Mouse (Mus musculus) natural killer cell, adult 2 months (primary cell): ENCODE data around the gene Gm4737.
"Not testable (repeated sequence)": the region's sequence is repeated elsewhere in the genome, so short reads cannot be mapped to it uniquely, and the experiment has no call there.

Source experiments
- DNase-seq, 2 experiments: peaks; one replicate each; pipeline ENCODE4 v3.0.0; 2022; ENCODE audit warnings: low spot score in 2 of 2

The Gm4737 gene

GRCm38 (mm10) chr16:46154832-46155231, at the start of gene Gm4737:
Gene Gm4737 (minus strand): TSS chr16:46155077.
- not testable (repeated sequence) for DNase-seq

- no peak for DNase-seq
These were observed 40.9 kb upstream of the Gm4737 start for GRCm38 (mm10) chr16:46195792-46196191.

- no peak for DNase-seq
These were observed 28.2 kb upstream of the Gm4737 start for GRCm38 (mm10) chr16:46183096-46183495.

- no peak for DNase-seq
These were observed 23.4 kb upstream of the Gm4737 start for GRCm38 (mm10) chr16:46178121-46178801.

GRCm38 (mm10) chr16:46173039-46173438, 18.2 kb upstream of the Gm4737 start:
- no peak for DNase-seq

- DNase-seq = no peak
These were observed 12.1 kb upstream of the Gm4737 start for GRCm38 (mm10) chr16:46166971-46167370.

GRCm38 (mm10) chr16:46165305-46165704, 10.4 kb upstream of the Gm4737 start:
- DNase-seq = no peak

GRCm38 (mm10) chr16:46151141-46151540, 3.7 kb downstream of the Gm4737 start:
- DNase-seq = no peak

- no peak for DNase-seq
These were observed 6.1 kb downstream of the Gm4737 start for GRCm38 (mm10) chr16:46148661-46149341.

GRCm38 (mm10) chr16:46146962-46147361, 7.9 kb downstream of the Gm4737 start:
- DNase-seq = no peak

GRCm38 (mm10) chr16:46122238-46122637, 32.6 kb downstream of the Gm4737 start:
- DNase-seq = no peak

- peak in 1 of 2 experiments; percentile 13 for DNase-seq
These were observed 33.5 kb downstream of the Gm4737 start for GRCm38 (mm10) chr16:46121420-46121819.

GRCm38 (mm10) chr16:46120607-46121006, 34.3 kb downstream of the Gm4737 start:
- no peak for DNase-seq

- peak; percentile 60 to 75 for DNase-seq
These were observed 34.9 kb downstream of the Gm4737 start, which contains the start of gene Cd96 for GRCm38 (mm10) chr16:46120020-46120419. Gene Cd96 (minus strand): TSS chr16:46120251.

- DNase-seq = no peak
These were observed 37.2 kb downstream of the Gm4737 start for GRCm38 (mm10) chr16:46117645-46118044.

- no peak for DNase-seq
These were observed 40.1 kb downstream of the Gm4737 start for GRCm38 (mm10) chr16:46114727-46115126.

GRCm38 (mm10) chr16:46109536-46109935, 45.3 kb downstream of the Gm4737 start:
- DNase-seq = no peak

- no peak for DNase-seq
These were observed 47.4 kb downstream of the Gm4737 start for GRCm38 (mm10) chr16:46107431-46107830.

GRCm38 (mm10) chr16:46104491-46104890, 50.4 kb downstream of the Gm4737 start:
- DNase-seq = no peak
